Mouse (Mus musculus): Measurements from ENCODE around the gene Kcnj2. TPM values are rescaled to one million over a fixed set of nuclear protein-coding genes. Genes with fewer than 3 reads are reported as not detected.
A peak's percentile ranks its signal among the peaks of the same experiment; 100 is the strongest.

Gene Kcnj2
- total and polyA plus RNA-seq, 2 experiments from 2014 or later, result 7.1 to 24.2 TPM

- ATAC-seq (ENCODE audit: insufficient read depth, low read depth) (no peak), DNase-seq (ENCODE audit: low spot score) (no peak)
- no peaks in the 10 kb centered on the region for H3K9me3 ChIP-seq (replicated peaks; ENCODE audit: control insufficient read depth, low read length)
- TF ChIP-seq EP300 (IDR thresholded peaks at IDR 0.05; ENCODE audit: low read depth), result no peak
- TF ChIP-seq CTCF (IDR thresholded peaks at IDR 0.05; ENCODE audit: low read depth), result no peak
- no peak overlapping the region for H3K9ac ChIP-seq (replicated peaks; ENCODE audit: low read depth, low read length)
- peaks cover 18% of the 10 kb centered on the region for H3K4me1 ChIP-seq (ENCODE audit: control insufficient read depth, insufficient read depth)
- H3K27ac ChIP-seq (ENCODE audit: low read depth), result no peak overlapping the region
- H3K4me2 ChIP-seq (ENCODE audit: low read depth, low read length), result 0 out of 2 replicates have a peak overlapping the region, but pooled peaks have one; percentile 3
- no peaks in the 10 kb centered on the region for H3K27me3 ChIP-seq (ENCODE audit: control insufficient read depth, insufficient read depth, low read length)
- no peak overlapping the region for H3K4me3 ChIP-seq (ENCODE audit: low read depth, low read length)
- peaks cover 30% of the 10 kb centered on the region for H3K36me3 ChIP-seq (replicated peaks; ENCODE audit: control insufficient read depth, insufficient read depth, low read length)
Observed at GRCm38 (mm10) chr11:111074131-111074530, 8.2 kb downstream of the Kcnj2 start.

- peaks cover 13% of the 10 kb centered on the region for H3K36me3 ChIP-seq (replicated peaks; ENCODE audit: control insufficient read depth, insufficient read depth, low read length)
- DNase-seq (ENCODE audit: low spot score) (no peak), ATAC-seq (ENCODE audit: insufficient read depth, low read depth) (no peak)
- no peaks in the 10 kb centered on the region for H3K27me3 ChIP-seq (ENCODE audit: control insufficient read depth, insufficient read depth, low read length)
- peaks cover 7% of the 10 kb centered on the region; the same call in 1 of the 2 replicates for H3K4me1 ChIP-seq (ENCODE audit: control insufficient read depth, insufficient read depth)
- no peak overlapping the region for H3K4me3 ChIP-seq (ENCODE audit: low read depth, low read length)
- H3K4me2 ChIP-seq (ENCODE audit: low read depth, low read length), result no peak overlapping the region
- H3K9me3 ChIP-seq (replicated peaks; ENCODE audit: control insufficient read depth, low read length), result no peaks in the 10 kb centered on the region
- H3K9ac ChIP-seq (replicated peaks; ENCODE audit: low read depth, low read length), result no peak overlapping the region
- H3K27ac ChIP-seq (ENCODE audit: low read depth), result no peak overlapping the region
- 77% methylated on average over 11 of the region's 11 CpGs for WGBS
- TF ChIP-seq EP300 (IDR thresholded peaks at IDR 0.05; ENCODE audit: low read depth) (no peak), CTCF (IDR thresholded peaks at IDR 0.05; ENCODE audit: low read depth) (no peak)
Observed at GRCm38 (mm10) chr11:111078107-111078506, 12.1 kb downstream of the Kcnj2 start.

- H3K27ac ChIP-seq (ENCODE audit: low read depth), result no peak overlapping the region
- no peak overlapping the region for H3K9ac ChIP-seq (replicated peaks; ENCODE audit: low read depth, low read length)
- no peaks in the 10 kb centered on the region for H3K36me3 ChIP-seq (replicated peaks; ENCODE audit: control insufficient read depth, insufficient read depth, low read length)
- no peak overlapping the region for H3K4me3 ChIP-seq (ENCODE audit: low read depth, low read length)
- ATAC-seq (ENCODE audit: insufficient read depth, low read depth) (no peak), DNase-seq (ENCODE audit: low spot score) (no peak)
- no peak overlapping the region for H3K4me2 ChIP-seq (ENCODE audit: low read depth, low read length)
- H3K4me1 ChIP-seq (ENCODE audit: control insufficient read depth, insufficient read depth), result peaks cover 12% of the 10 kb centered on the region
- no peaks in the 10 kb centered on the region for H3K27me3 ChIP-seq (ENCODE audit: control insufficient read depth, insufficient read depth, low read length)
- WGBS, result 84% methylated on average over 2 of the region's 2 CpGs
- TF ChIP-seq EP300 (IDR thresholded peaks at IDR 0.05; ENCODE audit: low read depth) (no peak), CTCF (IDR thresholded peaks at IDR 0.05; ENCODE audit: low read depth) (no peak)
- H3K9me3 ChIP-seq (replicated peaks; ENCODE audit: control insufficient read depth, low read length), result no peaks in the 10 kb centered on the region
Observed at GRCm38 (mm10) chr11:111083009-111083408, 17.0 kb downstream of the Kcnj2 start.

- no peak overlapping the region for H3K9ac ChIP-seq (replicated peaks; ENCODE audit: low read depth, low read length)
- DNase-seq (ENCODE audit: low spot score) (no peak), ATAC-seq (ENCODE audit: insufficient read depth, low read depth) (no peak)
- H3K4me1 ChIP-seq (ENCODE audit: control insufficient read depth, insufficient read depth), result peaks cover 21% of the 10 kb centered on the region
- H3K27me3 ChIP-seq (ENCODE audit: control insufficient read depth, insufficient read depth, low read length), result no peaks in the 10 kb centered on the region
- H3K4me2 ChIP-seq (ENCODE audit: low read depth, low read length), result peak overlapping the region; percentile 28
- no peaks in the 10 kb centered on the region for H3K9me3 ChIP-seq (replicated peaks; ENCODE audit: control insufficient read depth, low read length)
- no peak overlapping the region for H3K4me3 ChIP-seq (ENCODE audit: low read depth, low read length)
- WGBS, result 51% methylated on average over 6 of the region's 6 CpGs
- TF ChIP-seq CTCF (IDR thresholded peaks at IDR 0.05; ENCODE audit: low read depth) (no peak), EP300 (IDR thresholded peaks at IDR 0.05; ENCODE audit: low read depth) (no peak)
- H3K36me3 ChIP-seq (replicated peaks; ENCODE audit: control insufficient read depth, insufficient read depth, low read length), result no peaks in the 10 kb centered on the region
- peak overlapping the region; percentile 40 for H3K27ac ChIP-seq (ENCODE audit: low read depth)
Observed at GRCm38 (mm10) chr11:111086933-111087332, 21.0 kb downstream of the Kcnj2 start.

- H3K4me2 ChIP-seq (ENCODE audit: low read depth, low read length), result no peak overlapping the region
- no peak overlapping the region for H3K9ac ChIP-seq (replicated peaks; ENCODE audit: low read depth, low read length)
- H3K9me3 ChIP-seq (replicated peaks; ENCODE audit: control insufficient read depth, low read length), result no peaks in the 10 kb centered on the region
- H3K27ac ChIP-seq (ENCODE audit: low read depth), result no peak overlapping the region
- no peak for DNase-seq (ENCODE audit: low spot score)
- H3K4me1 ChIP-seq (ENCODE audit: control insufficient read depth, insufficient read depth), result peaks cover 21% of the 10 kb centered on the region
- TF ChIP-seq EP300 (IDR thresholded peaks at IDR 0.05; ENCODE audit: low read depth), result no peak
- TF ChIP-seq CTCF (IDR thresholded peaks at IDR 0.05; ENCODE audit: low read depth), result no peak
- no peak for ATAC-seq (ENCODE audit: insufficient read depth, low read depth)
- H3K27me3 ChIP-seq (ENCODE audit: control insufficient read depth, insufficient read depth, low read length), result no peaks in the 10 kb centered on the region
- no peaks in the 10 kb centered on the region for H3K36me3 ChIP-seq (replicated peaks; ENCODE audit: control insufficient read depth, insufficient read depth, low read length)
- no peak overlapping the region for H3K4me3 ChIP-seq (ENCODE audit: low read depth, low read length)
Observed at GRCm38 (mm10) chr11:111088226-111088625, 22.3 kb downstream of the Kcnj2 start.

GRCm38 (mm10) chr11:111088812-111089211 lies 22.8 kb downstream of the Kcnj2 start:
- no peak overlapping the region for H3K4me2 ChIP-seq (ENCODE audit: low read depth, low read length)
- no peak overlapping the region for H3K27ac ChIP-seq (ENCODE audit: low read depth)
- H3K27me3 ChIP-seq (ENCODE audit: control insufficient read depth, insufficient read depth, low read length), result no peaks in the 10 kb centered on the region
- DNase-seq (ENCODE audit: low spot score) (no peak), ATAC-seq (ENCODE audit: insufficient read depth, low read depth) (no peak)
- H3K36me3 ChIP-seq (replicated peaks; ENCODE audit: control insufficient read depth, insufficient read depth, low read length), result no peaks in the 10 kb centered on the region
- peaks cover 21% of the 10 kb centered on the region for H3K4me1 ChIP-seq (ENCODE audit: control insufficient read depth, insufficient read depth)
- WGBS, result 37% methylated on average over 3 of the region's 3 CpGs
- H3K4me3 ChIP-seq (ENCODE audit: low read depth, low read length), result no peak overlapping the region
- H3K9ac ChIP-seq (replicated peaks; ENCODE audit: low read depth, low read length), result no peak overlapping the region
- TF ChIP-seq EP300 (IDR thresholded peaks at IDR 0.05; ENCODE audit: low read depth) (no peak), CTCF (IDR thresholded peaks at IDR 0.05; ENCODE audit: low read depth) (no peak)
- H3K9me3 ChIP-seq (replicated peaks; ENCODE audit: control insufficient read depth, low read length), result no peaks in the 10 kb centered on the region
